Mouse (Mus musculus) gastrocnemius, adult 2 months (tissue): Measurements from ENCODE around the gene Smdt1. TPM values are rescaled to one million over a fixed set of nuclear protein-coding genes. Genes with fewer than 3 reads are reported as not detected.

ENCODE experiments used
- DNase-seq: peaks from one replicate; pipeline ENCODE4 v3.0.0; 2022
- H3K27ac ChIP-seq: fragments of 200-600 bp; 2 replicates; pipeline ENCODE4 v1.8.1; 2022; ENCODE audit warnings: mild to moderate bottlenecking
- H3K4me3 ChIP-seq: fragments of 200-600 bp; 2 replicates; pipeline ENCODE4 v1.8.1; 2022; ENCODE audit warnings: mild to moderate bottlenecking, moderate library complexity
- CTCF ChIP-seq: fragments of 200-600 bp; IDR thresholded peaks from 2 replicates; pipeline ENCODE4 v1.8.1; 2022; ENCODE audit warnings: antibody characterized with exemption, mild to moderate bottlenecking, moderate library complexity
- intact Hi-C: fragments of 180-260 bp; cut with DNase I; formaldehyde crosslinking; loops from one replicate; pipeline ENCODE4 v1.15.1; 2025
- total RNA-seq, 2 experiments: library from RNA; stranded (reverse); gene quantifications; 2 replicates each; pipeline ENCODE4 v1.2.3; 2021

Smdt1 gene
- total RNA-seq, 2 experiments from 2014 or later: 134 to 141 TPM

GRCm38 (mm10) chr15:82336629-82337028 is 2.1 kb upstream of the Smdt1 start:
- TF ChIP-seq CTCF: no peak
- no peak for DNase-seq
- no peak overlapping the region for H3K4me3 ChIP-seq
- H3K27ac ChIP-seq: no peak overlapping the region
- intact Hi-C loops: loop anchor here (5.0 kb wide), 1 partner anchor 81 kb away; no protein-coding TSS in a partner anchor

GRCm38 (mm10) chr15:82337875-82338274 is 884 bp upstream of the Smdt1 start:
- DNase-seq: no peak
- peak overlapping the region; percentile 94 for H3K27ac ChIP-seq
- TF ChIP-seq CTCF: no peak
- peak overlapping the region; percentile 87 for H3K4me3 ChIP-seq
- intact Hi-C loops: loop anchor here (5.0 kb wide), 1 partner anchor 79 kb away; no protein-coding TSS in a partner anchor

GRCm38 (mm10) chr15:82339150-82339549 is 391 bp downstream of the Smdt1 start:
- intact Hi-C loops: loop anchor here (5.0 kb wide), 1 partner anchor 78 kb away; no protein-coding TSS in a partner anchor
- no peak for DNase-seq
- Histone ChIP-seq H3K4me3 (peak overlapping the region; percentile 87), H3K27ac (peak overlapping the region; percentile 94)
- TF ChIP-seq CTCF: no peak

GRCm38 (mm10) chr15:82339634-82340254 is 985 bp downstream of the Smdt1 start:
- Histone ChIP-seq H3K4me3 (no peak overlapping the region), H3K27ac (peak overlapping the region; percentile 94; the same call in 1 of the 2 replicates)
- intact Hi-C loops: loop anchor here (5.0 to 10.0 kb wide), 4 partner anchors 78 to 485 kb away; partner anchors contain the start of genes Mei1, Srebf2 and Tob2
- DNase-seq: no peak
- TF ChIP-seq CTCF: no peak

GRCm38 (mm10) chr15:82340414-82341035 is 1.8 kb downstream of the Smdt1 start:
- intact Hi-C loops: loop anchor here (5.0 to 10.0 kb wide), 3 partner anchors 193 to 486 kb away; partner anchors contain the start of genes Mei1, Srebf2 and Tob2
- Histone ChIP-seq H3K4me3 (peak overlapping the region; percentile 74), H3K27ac (peak overlapping the region; percentile 86)
- no peak for DNase-seq
- TF ChIP-seq CTCF: no peak

GRCm38 (mm10) chr15:82341036-82341501 is 2.3 kb downstream of the Smdt1 start:
- no peak for TF ChIP-seq CTCF
- H3K27ac ChIP-seq: peak overlapping the region; percentile 86
- peak overlapping the region; percentile 74 for H3K4me3 ChIP-seq
- intact Hi-C loops: loop anchor here (5.0 to 10.0 kb wide), 3 partner anchors 194 to 486 kb away; partner anchors contain the start of genes Mei1, Srebf2 and Tob2
- DNase-seq: peak; percentile 81

GRCm38 (mm10) chr15:82341675-82342542 is 3.1 kb downstream of the Smdt1 start:
- intact Hi-C loops: loop anchor here (5.0 to 10.0 kb wide), 3 partner anchors 195 to 487 kb away; partner anchors contain the start of genes Mei1, Srebf2 and Tob2
- Histone ChIP-seq H3K27ac (peak overlapping the region; percentile 86), H3K4me3 (peak overlapping the region; percentile 74)
- TF ChIP-seq CTCF: no peak
- no peak for DNase-seq

GRCm38 (mm10) chr15:82342543-82342935 is 3.8 kb downstream of the Smdt1 start:
- intact Hi-C loops: loop anchor here (5.0 to 10.0 kb wide), 3 partner anchors 195 to 488 kb away; partner anchors contain the start of genes Mei1, Srebf2 and Tob2
- Histone ChIP-seq H3K4me3 (no peak overlapping the region), H3K27ac (peak overlapping the region; percentile 86)
- no peak for DNase-seq
- TF ChIP-seq CTCF: no peak

GRCm38 (mm10) chr15:82343368-82344287 is 4.9 kb downstream of the Smdt1 start:
- intact Hi-C loops: loop anchor here (5.0 to 10.0 kb wide), 3 partner anchors 196 to 489 kb away; partner anchors contain the start of genes Mei1, Srebf2 and Tob2
- TF ChIP-seq CTCF: no peak
- H3K27ac ChIP-seq: no peak overlapping the region
- DNase-seq: no peak
- no peak overlapping the region for H3K4me3 ChIP-seq

- TF ChIP-seq CTCF: no peak
Measured at GRCm38 (mm10) chr15:82344971-82345370, 6.2 kb downstream of the Smdt1 start.

GRCm38 (mm10) chr15:82345820-82346470 is 7.2 kb downstream of the Smdt1 start:
- peak; percentile 98 for DNase-seq
- peak overlapping the region; percentile 75 for H3K4me3 ChIP-seq
- peak overlapping the region; percentile 99 for H3K27ac ChIP-seq
- TF ChIP-seq CTCF: no peak
- intact Hi-C loops: loop anchor here (10.0 kb wide), 2 partner anchors 281 to 491 kb away; partner anchors contain the start of genes Mei1 and Tob2

More at GRCm38 (mm10) chr15:82344971-82345370, 6.2 kb downstream of the Smdt1 start:
- DNase-seq: no peak
- H3K4me3 ChIP-seq: no peak overlapping the region
- H3K27ac ChIP-seq: peak overlapping the region; percentile 24; the same call in 1 of the 2 replicates
- intact Hi-C loops: loop anchor here (5.0 to 10.0 kb wide), 3 partner anchors 198 to 490 kb away; partner anchors contain the start of genes Mei1, Srebf2 and Tob2
